Mouse (Mus musculus): ENCODE results near the gene Plekha4. TPM values are rescaled to one million over a fixed set of nuclear protein-coding genes. Genes with fewer than 3 reads are reported as not detected.

The Plekha4 gene
- total and polyA plus RNA-seq, 2 experiments from 2014 or later = 2.1 to 2.8 TPM

GRCm38 (mm10) chr7:45486158-45486557 lies 40.0 kb upstream of the Plekha4 start:
- H3K36me3 ChIP-seq (ENCODE audit: insufficient read depth, low read length) = no peaks in the 10 kb centered on the region
- no peaks in the 10 kb centered on the region for H3K9me3 ChIP-seq (ENCODE audit: low read length)
- WGBS = 89% methylated on average over 7 of the region's 7 CpGs
- H3K4me1 ChIP-seq (ENCODE audit: insufficient read depth, low read length) = no peaks in the 10 kb centered on the region
- H3K27ac ChIP-seq = no peak overlapping the region
- ATAC-seq = no peak
- TF ChIP-seq CTCF (IDR thresholded peaks at IDR 0.05; ENCODE audit: low read depth) = no peak
- no peak overlapping the region for H3K4me2 ChIP-seq (ENCODE audit: low read depth, low read length)
- no peak overlapping the region for H3K4me3 ChIP-seq (ENCODE audit: low read length)
- H3K27me3 ChIP-seq (ENCODE audit: insufficient read depth, low read length) = no peaks in the 10 kb centered on the region
- H3K9ac ChIP-seq (replicated peaks; ENCODE audit: low read length) = no peak overlapping the region
- no peak for DNase-seq (ENCODE audit: low spot score)

DNA sequence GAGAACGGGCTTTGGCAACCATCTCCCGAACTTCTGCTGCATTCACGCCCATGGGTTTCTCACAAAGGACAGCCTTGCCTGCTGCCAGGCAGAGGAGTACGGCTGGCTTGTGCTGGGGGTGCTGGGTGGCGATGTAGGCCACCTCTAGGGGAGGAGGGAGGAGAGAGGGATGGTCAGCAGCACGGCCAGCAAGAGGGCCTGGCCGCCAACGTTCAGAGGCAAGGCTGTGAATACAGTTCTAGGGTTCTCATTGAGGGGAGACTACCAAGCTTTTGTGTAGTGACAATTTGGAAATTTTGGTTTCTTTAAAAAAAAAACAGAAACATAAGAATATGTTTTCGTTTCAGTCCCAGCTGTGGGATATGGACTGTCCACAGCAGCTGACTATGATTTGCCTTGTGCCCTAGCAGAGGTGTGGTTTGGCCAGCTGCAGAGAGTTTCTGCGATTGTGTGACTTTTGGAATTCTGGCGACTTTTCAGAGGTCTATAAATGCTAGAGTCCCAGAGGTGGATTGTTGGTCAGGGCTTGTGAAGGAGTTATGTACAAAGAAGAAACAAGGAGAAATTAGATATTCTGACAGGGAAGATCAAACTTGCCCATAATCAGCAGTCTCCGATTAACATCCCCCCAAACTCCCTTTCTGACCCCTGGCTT lies 39.2 kb upstream of the Plekha4 start, which contains the start of gene Gm45808:
TSS of gene Gm45808 (minus strand) at position 51 of the 655 bp plus-strand sequence.
- H3K27ac ChIP-seq = no peak within 1 kb of the TSS
- no peak for TF ChIP-seq CTCF (IDR thresholded peaks at IDR 0.05; ENCODE audit: low read depth)
- H3K9me3 ChIP-seq (ENCODE audit: low read length) = no peaks in the 10 kb centered on the region
- H3K4me3 ChIP-seq (ENCODE audit: low read length) = no peak within 1 kb of the TSS
- DNase-seq (ENCODE audit: low spot score) (no peak), ATAC-seq (no peak)
- no peak within 1 kb of the TSS; the same call in 1 of the 2 replicates for H3K4me2 ChIP-seq (ENCODE audit: low read depth, low read length)
- no peaks in the 10 kb centered on the region for H3K36me3 ChIP-seq (ENCODE audit: insufficient read depth, low read length)
- WGBS = 81% methylated on average over 12 of the region's 12 CpGs
- H3K9ac ChIP-seq (replicated peaks; ENCODE audit: low read length) = no peak within 1 kb of the TSS
- no peaks in the 10 kb centered on the region for H3K27me3 ChIP-seq (ENCODE audit: insufficient read depth, low read length)
- H3K4me1 ChIP-seq (ENCODE audit: insufficient read depth, low read length) = no peaks in the 10 kb centered on the region

GRCm38 (mm10) chr7:45487861-45488292 lies 38.3 kb upstream of the Plekha4 start:
- H3K9me3 ChIP-seq (ENCODE audit: low read length) = no peaks in the 10 kb centered on the region
- DNase-seq (ENCODE audit: low spot score) (peak; percentile 54), ATAC-seq (peak; percentile 71)
- H3K27me3 ChIP-seq (ENCODE audit: insufficient read depth, low read length) = no peaks in the 10 kb centered on the region
- peak overlapping the region; percentile 52 for H3K9ac ChIP-seq (replicated peaks; ENCODE audit: low read length)
- H3K4me2 ChIP-seq (ENCODE audit: low read depth, low read length) = peak overlapping the region; percentile 59
- peak overlapping the region; percentile 32 for H3K4me3 ChIP-seq (ENCODE audit: low read length)
- H3K27ac ChIP-seq = peak overlapping the region; percentile 82
- peaks cover 3% of the 10 kb centered on the region; the same call in 1 of the 2 replicates for H3K36me3 ChIP-seq (ENCODE audit: insufficient read depth, low read length)
- 21% methylated on average over 11 of the region's 11 CpGs for WGBS
- TF ChIP-seq CTCF (IDR thresholded peaks at IDR 0.05; ENCODE audit: low read depth) = no peak
- no peaks in the 10 kb centered on the region for H3K4me1 ChIP-seq (ENCODE audit: insufficient read depth, low read length)

DNA sequence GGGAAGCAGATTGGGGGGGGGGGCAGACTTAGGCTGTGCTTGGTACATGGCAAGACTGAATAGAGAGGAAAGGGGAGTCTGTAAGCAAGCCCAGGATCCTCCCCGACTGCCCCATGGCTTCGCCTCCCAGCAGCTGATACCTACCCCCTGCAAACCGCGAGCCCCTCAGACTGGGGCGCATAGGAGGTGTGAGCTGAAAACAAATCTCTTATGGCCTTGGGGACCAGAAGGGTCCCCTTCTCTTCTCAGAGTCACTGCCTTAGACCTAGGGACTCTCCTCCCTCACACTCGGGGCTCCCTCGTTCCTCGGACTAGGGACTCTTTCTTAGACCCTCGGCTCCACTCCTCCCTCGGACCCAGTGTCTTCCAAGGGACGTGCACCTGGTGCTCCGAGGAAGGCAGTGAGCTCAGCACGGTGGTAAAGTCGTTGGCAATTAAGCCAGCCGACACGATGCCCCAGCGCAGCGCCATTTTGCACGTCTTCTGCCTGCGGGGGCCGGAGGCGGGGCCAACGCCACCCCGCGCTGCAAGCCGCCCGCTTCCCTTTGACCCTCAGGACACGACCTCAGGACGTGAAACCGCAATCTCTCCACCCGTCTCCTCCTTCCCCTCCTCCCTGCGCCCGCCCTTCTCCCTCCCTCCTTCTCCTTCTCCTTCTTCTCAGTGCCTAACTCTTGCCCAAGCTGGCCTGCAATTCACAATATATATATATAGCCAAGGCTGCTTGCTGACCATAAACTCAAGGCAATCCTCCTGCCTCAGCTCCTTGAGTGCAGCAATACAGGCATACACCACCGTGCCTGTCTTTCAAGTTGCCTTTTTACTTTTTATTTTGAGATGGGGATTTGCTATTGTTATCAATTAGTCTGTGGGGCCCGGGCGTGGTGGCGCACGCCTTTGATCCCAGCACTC lies 37.6 kb upstream of the Plekha4 start, which contains the start of gene Dhdh:
TSS of gene Dhdh (minus strand) at position 513 of the 912 bp plus-strand sequence.
- Histone ChIP-seq H3K4me1 (ENCODE audit: insufficient read depth, low read length) (no peaks in the 10 kb centered on the region), H3K36me3 (ENCODE audit: insufficient read depth, low read length) (peaks cover 10% of the 10 kb centered on the region; the same call in 1 of the 2 replicates), H3K4me3 (ENCODE audit: low read length) (peak within 1 kb of the TSS; percentile 32), H3K9ac (replicated peaks; ENCODE audit: low read length) (peak within 1 kb of the TSS; percentile 52), H3K4me2 (ENCODE audit: low read depth, low read length) (peak within 1 kb of the TSS; percentile 59), H3K27me3 (ENCODE audit: insufficient read depth, low read length) (no peaks in the 10 kb centered on the region), H3K9me3 (ENCODE audit: low read length) (no peaks in the 10 kb centered on the region), H3K27ac (peak within 1 kb of the TSS; percentile 82)
- DNase-seq (ENCODE audit: low spot score) (peak; percentile 62), ATAC-seq (peak; percentile 75)
- TF ChIP-seq CTCF (IDR thresholded peaks at IDR 0.05; ENCODE audit: low read depth) = no peak
- 7% methylated on average over 38 of the region's 38 CpGs for WGBS

DNA sequence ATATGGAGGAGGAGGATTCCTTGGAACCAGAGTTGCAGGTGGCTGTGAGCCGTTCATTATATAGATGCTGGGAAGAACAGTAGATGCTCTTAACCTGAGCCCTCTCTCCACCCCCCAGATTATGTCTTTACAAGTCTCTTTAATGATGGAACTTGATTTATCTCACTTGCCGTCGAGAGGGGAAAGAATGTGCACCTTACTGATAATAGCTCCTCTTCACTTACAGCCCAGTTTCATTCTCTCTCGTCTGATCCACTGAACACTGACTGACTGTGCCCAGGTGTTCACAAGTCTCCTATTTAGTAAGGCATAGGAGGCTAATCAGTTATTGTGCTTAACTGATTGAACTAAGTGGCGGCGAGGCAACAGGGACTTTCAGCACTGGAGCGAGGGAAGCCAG lies 36.6 kb upstream of the Plekha4 start:
- Histone ChIP-seq H3K4me2 (ENCODE audit: low read depth, low read length) (no peak overlapping the region), H3K36me3 (ENCODE audit: insufficient read depth, low read length) (peaks cover 20% of the 10 kb centered on the region), H3K27ac (0 out of 2 replicates have a peak overlapping the region, but pooled peaks have one; percentile 5), H3K4me3 (ENCODE audit: low read length) (no peak overlapping the region), H3K27me3 (ENCODE audit: insufficient read depth, low read length) (no peaks in the 10 kb centered on the region), H3K4me1 (ENCODE audit: insufficient read depth, low read length) (no peaks in the 10 kb centered on the region), H3K9ac (replicated peaks; ENCODE audit: low read length) (no peak overlapping the region), H3K9me3 (ENCODE audit: low read length) (no peaks in the 10 kb centered on the region)
- no peak for ATAC-seq
- no peak for DNase-seq (ENCODE audit: low spot score)
- 81% methylated on average over 7 of the region's 7 CpGs for WGBS
- TF ChIP-seq CTCF (IDR thresholded peaks at IDR 0.05; ENCODE audit: low read depth) = no peak

- Histone ChIP-seq H3K9ac (replicated peaks; ENCODE audit: low read length) (no peak overlapping the region), H3K9me3 (ENCODE audit: low read length) (no peaks in the 10 kb centered on the region)
Measured at GRCm38 (mm10) chr7:45490822-45491221, 35.3 kb upstream of the Plekha4 start.

More at GRCm38 (mm10) chr7:45490822-45491221, 35.3 kb upstream of the Plekha4 start:
- no peaks in the 10 kb centered on the region for H3K4me1 ChIP-seq (ENCODE audit: insufficient read depth, low read length)
- ATAC-seq (no peak), DNase-seq (ENCODE audit: low spot score) (peak; percentile 6)
- no peaks in the 10 kb centered on the region for H3K27me3 ChIP-seq (ENCODE audit: insufficient read depth, low read length)
- H3K36me3 ChIP-seq (ENCODE audit: insufficient read depth, low read length) = peaks cover 32% of the 10 kb centered on the region
- TF ChIP-seq CTCF (IDR thresholded peaks at IDR 0.05; ENCODE audit: low read depth) = no peak
- 36% methylated on average over 9 of the region's 9 CpGs for WGBS
- H3K4me3 ChIP-seq (ENCODE audit: low read length) = no peak overlapping the region
- H3K4me2 ChIP-seq (ENCODE audit: low read depth, low read length) = no peak overlapping the region
- H3K27ac ChIP-seq = no peak overlapping the region

Data from hindbrain, postnatal 0 days (tissue).